Mouse (Mus musculus): ENCODE results near the gene Proser1.

DNA sequence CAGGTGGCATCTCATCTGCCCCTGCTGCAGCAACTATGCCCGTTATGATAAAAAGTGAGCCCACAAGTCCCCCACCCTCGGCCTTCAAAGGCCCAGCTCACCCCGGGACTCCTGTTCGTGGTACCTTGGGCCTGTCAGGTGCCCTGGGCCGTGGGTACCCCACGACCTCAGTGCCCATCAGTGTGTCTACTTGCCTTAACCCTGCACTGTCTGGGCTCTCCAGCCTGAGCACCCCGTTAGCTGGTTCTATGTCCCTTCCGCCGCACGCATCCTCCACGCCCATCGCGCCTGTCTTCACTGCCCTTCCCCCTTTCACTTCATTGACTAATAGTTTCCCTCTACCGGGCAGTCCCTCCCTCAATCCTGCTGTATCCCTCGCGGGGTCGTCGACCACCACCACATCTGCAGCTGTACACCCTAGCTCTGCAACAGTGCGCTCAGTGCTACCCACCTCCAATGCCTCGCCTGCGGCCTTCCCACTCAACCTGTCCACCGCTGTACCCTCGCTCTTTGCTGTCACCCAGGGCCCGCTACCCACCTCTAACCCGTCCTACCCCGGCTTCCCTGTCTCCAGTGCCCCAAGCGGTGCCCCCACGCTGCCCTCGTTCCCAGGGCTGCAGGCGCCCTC lies 15.1 kb downstream of the Proser1 start:
- TF ChIP-seq CTCF (IDR thresholded peaks at IDR 0.05; ENCODE audit: low read depth) = no peak
- no peak for TF ChIP-seq EP300 (IDR thresholded peaks at IDR 0.05; ENCODE audit: low read depth)

All from liver, postnatal 0 days (tissue).